Mouse (Mus musculus) layer of hippocampus, adult 9-11 months (tissue): Measurements from ENCODE around the gene Eif5a.
A peak's percentile ranks its signal among the peaks of the same experiment; 100 is the strongest.
"Not testable (repeated sequence)": the region's sequence is repeated elsewhere in the genome, so short reads cannot be mapped to it uniquely, and the experiment has no call there.

Source experiments
- DNase-seq: peaks from one replicate; pipeline ENCODE4 v3.0.0; 2022

Eif5a gene

DNA sequence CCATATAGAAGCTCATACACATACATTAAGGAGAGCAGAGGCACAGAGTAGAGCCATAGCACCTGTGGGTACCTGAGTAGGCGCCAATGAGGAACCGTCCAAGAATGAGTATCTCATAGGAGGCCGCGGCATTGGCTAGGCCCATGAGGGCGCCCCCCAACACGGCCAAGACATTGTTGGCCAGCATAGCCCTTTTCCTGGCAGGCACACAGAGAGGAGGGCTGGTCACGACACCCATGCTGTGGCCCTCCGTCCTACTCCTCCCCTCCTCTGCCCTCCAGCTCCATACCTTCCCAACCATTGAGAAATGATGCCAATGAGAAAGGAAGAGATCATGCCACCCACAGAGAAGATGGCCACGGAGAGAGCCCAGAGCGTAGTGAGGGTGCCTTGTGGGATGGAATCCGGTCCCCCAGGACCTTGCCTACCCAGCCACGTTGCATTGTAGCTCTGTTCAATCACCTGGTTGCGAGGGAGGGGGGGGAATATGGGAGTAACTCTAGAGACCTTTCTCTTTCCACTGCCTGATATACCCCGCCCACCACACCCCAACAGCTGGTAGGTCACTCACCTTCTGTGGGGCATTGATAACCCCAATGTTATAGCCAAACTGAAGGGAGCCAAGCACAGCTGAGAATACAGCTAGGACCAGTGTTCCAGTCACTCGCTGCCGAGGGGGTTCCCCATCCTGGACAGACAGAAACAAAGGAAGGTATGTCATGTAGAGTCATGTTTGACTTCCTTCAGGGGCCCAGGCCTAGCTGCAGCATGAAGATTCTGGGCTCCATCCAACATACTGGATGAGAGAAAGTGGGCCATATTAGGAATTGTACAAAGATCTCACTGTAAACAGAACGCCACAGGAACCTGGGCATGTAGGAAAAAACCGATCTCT is 24.5 kb upstream of the Eif5a start:
- no peak for DNase-seq

DNA sequence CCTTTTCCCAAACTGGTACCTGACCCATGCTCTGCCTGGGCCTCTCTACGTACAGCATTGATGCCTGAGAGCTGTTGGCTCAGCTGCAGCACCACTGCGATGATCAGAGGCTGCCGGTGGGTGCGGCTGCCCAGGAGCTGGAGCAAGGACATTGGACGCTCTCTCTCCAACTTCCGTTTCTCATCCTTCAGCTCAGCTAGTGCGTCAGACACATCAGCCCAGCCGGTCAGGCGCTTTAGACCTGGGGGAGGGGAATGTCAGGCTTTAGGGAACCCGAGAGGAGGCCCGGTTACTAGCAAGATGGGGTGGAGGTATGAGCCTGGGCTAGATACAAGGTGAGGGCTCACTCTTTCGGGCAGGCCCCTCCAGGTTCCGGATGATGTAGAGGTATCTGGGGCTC is 23.5 kb upstream of the Eif5a start:
- no peak for DNase-seq

DNA sequence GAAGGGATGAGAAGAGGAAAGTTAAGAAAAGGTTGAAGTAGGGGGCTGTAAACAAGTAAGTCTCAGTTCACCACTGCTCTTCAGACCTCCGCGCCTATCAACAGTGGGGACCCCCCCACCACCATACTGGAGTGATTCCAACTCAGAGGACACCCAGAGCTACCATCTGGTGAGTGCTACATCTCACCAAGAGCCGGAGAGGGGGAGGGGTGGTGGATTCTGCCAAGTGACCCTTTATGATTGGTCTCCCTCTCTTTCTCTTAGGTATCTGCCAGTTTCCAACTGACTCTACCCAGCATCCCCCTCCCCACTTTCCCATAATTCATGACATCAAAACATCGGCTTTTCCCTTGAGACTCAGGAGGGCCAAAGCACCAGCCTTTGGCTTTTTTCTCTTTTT is 19.2 kb upstream of the Eif5a start:
- no peak for DNase-seq

DNA sequence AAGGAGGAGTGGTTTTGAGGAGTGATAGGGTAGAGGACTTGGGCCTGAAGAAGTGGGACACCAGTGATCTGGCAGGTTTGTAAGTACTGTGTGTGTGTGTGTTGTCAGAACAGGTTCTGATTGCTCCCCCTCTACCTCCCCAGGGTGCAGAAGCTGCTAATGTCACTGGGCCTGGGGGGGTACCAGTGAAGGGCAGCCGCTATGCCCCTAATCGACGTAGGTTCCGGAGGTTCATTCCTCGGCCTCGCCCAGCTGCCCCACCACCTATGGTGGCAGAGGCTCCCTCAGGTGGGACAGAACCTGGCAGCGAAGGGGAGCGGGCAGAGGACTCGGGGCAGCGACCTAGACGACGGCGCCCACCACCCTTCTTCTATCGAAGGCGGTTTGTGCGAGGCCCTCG is 18.0 kb upstream of the Eif5a start:
- DNase-seq: no peak

DNA sequence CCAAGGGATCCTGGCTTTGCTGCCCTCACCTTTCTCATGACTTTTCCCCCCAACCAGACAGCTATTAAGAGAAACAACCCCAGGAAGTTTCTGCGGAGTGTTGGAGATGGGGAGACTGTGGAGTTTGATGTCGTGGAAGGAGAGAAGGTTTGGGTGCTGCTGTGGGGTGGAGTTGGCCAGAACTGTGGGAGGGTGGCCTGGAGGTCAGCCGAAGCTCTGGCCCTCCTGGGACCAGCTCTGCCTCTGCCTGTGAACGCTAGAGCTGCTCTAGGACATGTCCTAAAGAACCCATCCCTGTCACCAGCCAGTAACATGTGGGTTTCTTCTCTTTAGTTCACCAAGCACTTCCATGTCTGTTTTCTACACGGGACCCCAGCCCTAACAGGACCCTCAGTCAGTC is 17.4 kb upstream of the Eif5a start:
- no peak for DNase-seq

DNA sequence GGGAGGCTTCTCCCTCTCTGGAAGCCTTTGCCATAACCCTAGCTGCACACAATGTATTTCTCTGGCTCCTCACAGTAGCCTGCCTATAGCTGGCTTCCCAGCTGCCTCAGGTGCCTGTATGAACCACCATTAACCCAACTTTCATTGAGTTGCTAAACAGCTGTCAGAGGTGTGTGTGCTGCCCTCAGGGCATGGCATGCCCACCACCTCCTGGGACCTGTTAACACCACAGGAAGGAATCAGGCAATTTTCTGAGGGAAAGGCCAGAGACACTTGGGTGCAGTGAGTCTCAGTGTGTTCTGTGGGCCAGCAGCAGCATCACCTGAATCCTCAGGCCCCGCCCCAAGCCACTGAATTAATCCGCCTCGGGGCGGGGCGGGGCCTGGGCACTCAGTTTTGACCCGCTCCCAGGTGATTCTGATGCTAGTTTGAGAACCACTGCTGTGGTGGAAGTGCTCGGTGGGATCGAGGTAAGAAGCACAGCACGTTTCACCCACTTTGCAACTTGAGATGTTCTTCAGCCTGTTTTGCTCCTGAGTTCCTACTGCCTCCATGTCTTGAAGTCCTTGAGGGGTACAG is 16.7 kb upstream of the Eif5a start:
- no peak for DNase-seq

DNA sequence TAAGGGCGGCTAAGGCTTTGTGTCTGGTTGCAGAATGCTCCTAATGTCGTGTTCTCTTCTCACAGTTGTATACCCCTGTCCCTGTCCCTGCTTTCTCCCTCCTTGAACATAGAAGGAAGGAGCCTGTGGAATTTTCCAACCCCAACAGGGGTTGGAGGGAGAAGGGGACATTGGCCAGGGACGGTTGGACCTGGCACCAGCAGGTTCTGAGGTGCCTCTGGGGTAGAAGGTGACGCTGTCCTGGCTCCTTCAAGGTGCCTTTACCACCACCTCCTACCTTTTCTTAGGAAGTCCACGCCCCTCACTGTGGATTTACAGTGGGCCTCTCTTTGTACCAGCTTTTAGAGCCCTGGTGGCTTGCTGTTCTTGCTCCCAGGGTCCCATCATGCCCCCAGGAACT is 16.1 kb upstream of the Eif5a start:
- no peak for DNase-seq

DNA sequence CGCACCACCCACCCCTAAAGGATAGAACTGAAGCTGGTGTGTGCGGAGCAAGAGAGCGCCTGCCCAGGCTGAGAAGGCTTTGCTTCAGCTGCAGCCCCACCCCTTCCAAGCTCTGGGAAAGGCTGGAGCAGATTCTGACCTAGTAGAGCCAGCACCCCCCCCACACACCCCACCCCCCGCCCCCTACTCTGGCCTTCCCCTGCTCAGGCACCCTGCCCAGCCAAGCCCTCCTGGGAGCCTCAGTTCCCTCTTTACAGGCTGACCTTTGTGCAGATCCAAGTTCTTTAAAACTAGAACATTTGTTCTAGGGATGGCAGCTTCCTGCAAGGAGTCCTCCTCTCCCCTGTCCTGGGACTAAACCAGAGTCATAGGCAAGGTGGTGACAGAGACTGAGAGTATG is 15.6 kb upstream of the Eif5a start:
- no peak for DNase-seq

DNA sequence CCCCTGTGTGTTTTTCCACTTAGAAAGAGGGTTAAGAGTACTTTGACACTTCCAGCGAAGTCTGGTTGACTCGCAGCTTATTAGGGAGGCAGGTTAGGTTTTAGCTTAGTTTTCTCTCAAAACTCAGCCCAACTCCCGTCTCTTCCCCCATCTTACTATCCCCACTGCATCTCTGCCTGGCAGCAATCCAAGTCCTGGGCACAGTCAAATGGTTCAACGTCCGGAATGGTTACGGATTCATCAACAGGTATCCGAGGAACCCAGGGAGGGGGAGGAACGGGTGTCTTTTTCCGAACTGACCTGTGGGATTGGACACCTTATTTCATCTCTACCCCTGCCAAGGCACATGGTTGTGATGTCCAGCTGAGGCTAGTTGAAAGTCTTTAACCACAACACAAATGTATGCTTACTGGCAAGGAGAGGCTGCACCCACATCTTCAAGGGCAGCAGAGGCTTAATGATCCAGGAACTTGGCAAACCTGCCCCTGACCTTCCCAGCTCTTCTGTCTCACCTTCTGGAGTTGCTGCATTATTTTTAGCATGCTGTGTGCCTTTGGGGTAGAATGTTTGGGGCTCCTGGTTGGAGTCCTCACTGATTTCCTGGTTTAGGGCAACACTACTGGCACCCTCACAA is 15.1 kb upstream of the Eif5a start:
- DNase-seq: no peak

DNA sequence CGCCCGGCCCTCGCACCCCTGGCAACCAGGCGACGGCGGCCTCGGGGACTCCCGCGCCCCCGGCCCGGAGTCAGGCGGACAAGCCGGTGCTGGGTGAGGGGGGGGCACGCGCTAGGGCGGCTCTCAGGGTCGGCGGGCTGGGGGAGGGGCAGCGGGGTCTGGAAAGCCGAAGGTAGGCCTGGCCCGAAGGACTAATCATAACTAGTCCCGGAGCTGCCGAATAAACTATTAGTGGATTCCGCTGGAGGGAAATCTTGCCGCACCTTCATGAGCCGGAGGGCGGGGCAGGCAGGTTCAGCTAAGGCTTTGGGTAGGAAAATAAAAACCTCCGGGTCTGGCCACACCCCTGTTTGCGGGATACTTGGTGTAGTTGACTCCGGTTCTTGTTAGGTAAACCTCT is 14.4 kb upstream of the Eif5a start:
- no peak for DNase-seq

DNA sequence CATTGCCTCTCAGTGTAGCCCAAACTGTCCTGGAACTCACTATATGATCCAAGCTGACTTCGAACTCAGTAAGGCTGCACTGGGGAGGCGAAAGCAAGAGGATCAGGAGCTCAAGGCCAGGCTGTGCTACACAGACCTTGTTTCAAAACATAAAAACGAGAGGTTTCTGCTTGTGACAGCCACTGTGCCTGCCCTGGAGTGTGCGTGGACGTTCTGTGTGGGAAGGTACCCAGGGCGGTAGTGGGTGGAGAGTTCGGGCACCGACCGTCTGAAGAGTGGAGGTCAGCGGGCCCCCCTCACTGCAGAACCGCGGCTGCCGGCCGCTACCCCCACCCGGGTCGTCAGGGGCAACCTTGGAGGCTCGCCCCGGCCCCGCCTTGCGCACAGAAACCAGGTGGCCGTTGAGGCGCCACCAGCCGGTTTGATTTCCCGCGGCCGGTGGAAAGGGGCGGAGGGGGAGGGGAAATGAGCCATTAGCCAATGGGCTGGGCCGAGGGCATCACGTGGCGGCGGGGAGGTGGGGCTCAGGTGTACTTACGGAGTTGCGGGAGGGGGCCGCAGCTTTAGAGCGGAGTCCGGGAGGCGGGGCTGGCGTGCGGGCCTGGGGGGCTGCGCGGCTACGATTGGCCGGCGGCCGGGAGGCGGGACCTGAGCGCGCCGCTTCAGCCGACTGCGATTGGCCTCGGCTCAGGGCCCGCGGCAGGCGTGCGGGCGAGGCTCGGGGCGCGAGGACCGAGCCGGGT is 13.6 kb upstream of the Eif5a start, which contains the start of gene Ybx2:
TSS of gene Ybx2 (plus strand) at position 660 of the 743 bp plus-strand sequence.
- DNase-seq: peak; percentile 85

DNA sequence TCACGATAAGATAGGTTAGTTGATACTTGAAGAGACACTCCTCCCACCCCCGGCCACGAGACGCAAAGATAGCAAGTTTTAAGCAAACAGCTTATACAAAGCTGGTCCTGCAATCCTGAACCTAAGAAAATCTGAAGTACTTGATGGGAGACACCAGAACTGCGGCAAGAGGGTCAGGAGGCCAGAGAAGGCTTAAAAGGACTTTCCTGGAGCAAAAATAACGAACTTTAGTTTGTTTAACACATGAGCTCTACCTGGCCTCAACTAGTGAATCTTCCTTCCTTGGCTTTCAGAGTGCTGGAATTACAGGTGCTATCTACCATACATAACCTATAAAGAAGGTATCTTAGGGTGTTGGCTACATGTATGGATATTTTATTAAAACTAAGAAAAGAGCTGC is 12.9 kb upstream of the Eif5a start:
- DNase-seq: no peak

DNA sequence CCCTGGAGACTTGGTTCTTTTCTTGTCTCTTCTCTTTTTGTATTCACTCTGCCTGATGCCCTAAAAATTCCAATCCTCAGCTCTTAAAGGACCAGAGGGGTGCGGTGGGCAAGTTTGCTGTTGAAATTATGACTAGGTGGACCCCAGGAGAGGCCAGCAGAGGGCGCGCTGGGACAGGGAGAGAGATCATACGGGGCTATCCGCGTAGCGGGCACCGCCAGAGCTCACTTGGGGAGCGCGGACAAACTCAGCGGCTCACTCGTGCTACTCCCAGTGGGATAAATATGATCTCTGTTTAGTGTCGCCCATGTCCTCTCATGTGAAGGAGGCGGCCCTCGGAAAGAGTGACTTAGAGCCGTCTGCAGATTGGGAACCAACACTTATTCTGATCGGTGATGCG is 12.4 kb upstream of the Eif5a start:
- DNase-seq: peak; percentile 79

DNA sequence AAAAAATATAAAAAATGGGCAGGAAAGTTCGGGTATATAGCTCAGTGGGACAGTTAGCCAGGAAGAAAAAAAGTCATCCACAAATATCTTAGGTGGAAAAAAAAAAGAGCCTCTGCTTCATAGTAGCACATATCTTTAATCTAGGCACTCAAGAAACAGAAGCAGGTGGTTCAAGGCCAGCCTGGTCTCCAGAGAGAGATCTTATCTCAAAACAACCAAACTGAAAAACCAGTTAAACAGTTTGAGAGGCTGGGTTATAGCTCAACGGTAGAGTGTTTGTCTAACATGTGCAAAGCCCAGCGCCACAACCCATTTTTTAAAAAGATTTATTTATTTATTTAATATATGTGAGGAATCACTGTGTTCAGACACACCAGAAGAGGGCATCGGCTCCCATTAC is 11.3 kb upstream of the Eif5a start:
- DNase-seq: no peak

DNA sequence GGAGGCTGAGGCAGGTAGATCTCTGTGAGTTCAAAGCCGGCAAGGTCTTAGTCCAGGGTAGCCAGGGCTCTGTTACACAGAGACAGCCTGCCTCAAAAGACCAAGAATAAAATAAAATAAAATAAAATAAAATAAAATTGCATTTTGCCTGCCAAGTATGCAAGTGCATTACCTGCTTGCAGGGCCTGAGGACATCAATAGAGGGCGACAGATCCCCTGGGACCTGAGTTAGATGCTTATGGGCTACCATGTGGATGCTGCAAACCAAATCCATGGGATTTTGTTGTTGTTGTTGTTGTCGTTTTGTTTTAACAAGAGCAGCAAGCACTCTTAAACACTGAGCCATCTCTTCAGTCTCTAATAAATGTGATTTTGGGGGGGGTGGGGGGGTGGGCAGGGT is 10.5 kb upstream of the Eif5a start:
- no peak for DNase-seq

DNA sequence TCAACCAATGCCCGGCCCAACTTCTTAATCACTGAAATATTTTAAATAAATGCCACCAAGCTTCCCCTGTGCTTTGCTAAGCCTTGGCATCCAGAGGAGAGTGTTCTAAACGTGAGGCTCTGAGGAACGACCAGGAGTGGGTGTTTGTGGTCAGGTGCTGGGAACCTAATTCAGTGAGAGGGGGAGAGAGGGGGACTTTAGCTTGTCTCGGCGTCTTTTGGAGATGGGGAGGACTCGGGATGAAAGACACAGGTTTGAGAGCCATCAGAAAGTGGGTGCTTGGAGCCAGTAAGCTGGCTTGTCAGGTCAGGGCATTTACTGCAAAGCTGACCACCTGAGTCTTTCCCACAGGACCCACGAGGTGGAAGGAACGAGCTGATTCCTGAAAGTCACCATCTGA is 10.0 kb upstream of the Eif5a start:
- no peak for DNase-seq

DNA sequence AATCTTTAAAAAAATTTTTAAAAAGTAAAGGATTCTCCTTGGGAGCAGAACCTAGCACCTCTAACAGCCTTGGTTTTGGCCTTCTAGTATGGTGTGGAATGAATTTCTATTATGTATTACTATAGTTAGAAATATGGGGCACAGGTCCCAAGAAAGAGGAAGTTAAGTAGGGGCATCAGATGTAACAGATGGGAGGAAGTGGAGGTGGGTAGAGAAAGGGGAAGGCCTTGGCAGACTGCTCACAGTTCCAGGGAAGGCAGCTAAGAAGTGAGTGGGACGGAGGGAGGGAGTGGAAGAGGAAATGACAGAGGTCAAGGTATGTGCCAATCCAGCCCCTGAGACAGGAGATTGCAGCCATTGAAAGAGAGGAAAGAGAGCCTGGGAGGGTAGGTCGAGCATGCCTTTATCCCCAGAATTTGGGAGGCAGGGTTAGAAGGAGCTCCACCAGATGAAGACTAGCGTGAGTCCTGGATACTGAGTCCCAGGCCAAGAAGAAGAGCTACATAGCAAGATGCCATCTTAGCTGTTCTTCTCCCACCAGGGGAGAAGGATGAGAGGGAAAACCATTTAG is 9.3 kb upstream of the Eif5a start:
- no peak for DNase-seq

DNA sequence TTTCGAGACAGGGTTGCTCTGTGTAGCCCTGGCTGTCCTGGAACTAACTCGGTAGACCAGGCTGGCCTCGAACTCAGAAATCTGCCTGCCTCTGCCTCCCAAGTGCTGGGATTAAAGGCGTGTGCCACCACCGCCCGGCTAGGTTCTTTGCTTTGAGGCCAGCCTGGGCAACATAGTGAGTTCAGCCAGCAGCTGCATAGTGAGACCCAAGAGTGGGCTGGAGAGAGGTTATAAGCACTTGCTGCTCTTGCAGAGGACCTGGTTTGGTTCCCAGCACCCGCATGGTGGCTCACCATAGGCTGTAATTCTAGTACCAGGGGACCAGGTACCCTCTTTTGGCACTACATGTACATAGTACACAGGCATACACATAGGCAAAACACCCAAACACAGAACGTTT is 8.4 kb upstream of the Eif5a start:
- not testable (repeated sequence) for DNase-seq

DNA sequence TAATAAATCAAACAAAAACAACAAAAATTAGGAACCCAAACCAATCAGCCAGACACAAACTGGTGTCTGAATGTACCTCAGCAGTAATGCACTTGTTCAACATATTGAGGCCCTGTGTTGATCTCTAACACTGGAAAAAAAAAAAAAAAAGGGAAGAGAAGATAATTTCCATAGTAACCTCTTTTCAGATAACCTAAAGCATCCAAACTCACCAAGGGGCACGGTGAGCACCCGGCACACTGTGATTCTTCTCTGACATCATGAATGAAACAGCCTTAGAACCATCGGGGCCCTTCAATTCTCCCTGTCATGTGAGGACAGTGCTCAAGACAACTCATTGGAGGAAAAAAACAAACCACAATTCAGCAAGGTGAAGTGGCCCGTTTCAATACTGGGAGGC is 8.0 kb upstream of the Eif5a start:
- DNase-seq: no peak

DNA sequence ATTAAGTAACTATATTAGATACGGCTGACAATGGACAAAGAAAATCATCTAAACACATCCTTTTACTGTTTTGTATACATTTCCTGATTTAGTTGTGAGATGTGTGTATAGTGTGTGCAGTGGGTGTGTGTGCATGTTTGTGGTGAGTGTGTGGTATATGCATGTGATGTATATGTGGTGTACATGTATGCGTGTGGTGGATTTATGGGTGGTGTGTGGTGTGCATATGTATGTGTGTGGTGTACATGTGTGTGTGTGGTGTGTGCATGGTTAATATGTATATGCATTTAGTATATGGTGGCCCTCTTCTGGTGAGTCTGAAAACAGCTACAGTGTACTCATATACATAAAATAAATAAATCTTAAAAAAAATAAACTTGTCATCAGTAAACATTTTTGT is 5.7 kb upstream of the Eif5a start:
- DNase-seq: no peak

DNA sequence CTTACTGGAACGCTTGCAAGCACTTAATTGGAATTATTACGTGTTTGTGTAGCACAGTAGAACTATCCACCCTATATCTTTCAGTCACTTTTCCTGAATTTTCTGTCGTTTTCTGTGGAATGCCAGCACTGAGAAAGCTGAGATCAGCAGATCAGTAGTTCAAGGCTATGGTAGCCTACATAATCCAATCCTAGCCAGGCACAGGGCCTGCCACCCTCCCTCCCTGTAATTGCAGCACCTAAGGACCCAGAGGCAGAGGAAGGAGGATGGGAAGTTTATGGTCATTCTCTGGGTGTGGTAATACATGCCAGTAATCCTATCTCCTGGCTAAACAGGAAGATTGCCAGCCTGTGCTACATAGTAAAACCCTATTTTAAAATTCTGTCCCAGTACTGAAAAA is 1.0 kb upstream of the Eif5a start:
- no peak for DNase-seq

DNA sequence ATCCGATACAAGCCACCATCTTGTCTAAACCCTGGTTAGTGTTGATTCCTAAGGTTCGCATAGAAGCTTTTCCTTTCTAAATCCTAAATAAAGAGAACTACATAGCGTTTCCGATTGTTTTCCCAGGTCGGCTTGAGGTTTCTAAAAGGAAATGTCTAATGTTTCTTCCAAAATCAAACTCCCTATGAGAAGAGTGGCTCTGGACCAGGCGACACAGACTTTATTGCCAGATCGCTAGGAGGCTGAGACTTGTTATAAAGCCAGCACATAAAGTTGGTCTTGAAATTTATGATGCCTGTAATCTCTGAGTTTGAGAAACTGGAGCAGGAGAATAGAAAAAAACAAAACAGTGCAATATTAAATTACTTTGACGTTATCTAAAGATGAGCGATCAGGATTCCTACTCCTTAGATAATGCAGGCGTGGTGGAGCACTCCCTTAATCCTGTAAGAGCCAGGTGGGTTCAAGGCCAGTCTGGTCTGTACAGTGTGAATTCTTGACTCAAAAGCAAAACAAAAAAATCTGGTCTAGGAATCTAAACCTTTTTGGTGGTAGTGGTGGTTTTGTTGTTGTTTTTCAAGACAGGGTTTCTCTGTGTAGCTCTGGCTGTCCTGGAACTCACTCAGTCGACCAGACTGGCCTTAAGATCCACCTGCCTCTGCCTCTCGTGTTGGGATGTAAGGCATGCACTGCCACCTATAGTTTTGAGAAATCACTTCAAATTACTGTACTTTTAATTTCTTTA is 426 bp upstream of the Eif5a start:
- DNase-seq: no peak
